Mouse (Mus musculus): Measurements from ENCODE around the gene Camkv.
A peak's percentile ranks its signal among the peaks of the same experiment; 100 is the strongest.

Gene Camkv

DNA sequence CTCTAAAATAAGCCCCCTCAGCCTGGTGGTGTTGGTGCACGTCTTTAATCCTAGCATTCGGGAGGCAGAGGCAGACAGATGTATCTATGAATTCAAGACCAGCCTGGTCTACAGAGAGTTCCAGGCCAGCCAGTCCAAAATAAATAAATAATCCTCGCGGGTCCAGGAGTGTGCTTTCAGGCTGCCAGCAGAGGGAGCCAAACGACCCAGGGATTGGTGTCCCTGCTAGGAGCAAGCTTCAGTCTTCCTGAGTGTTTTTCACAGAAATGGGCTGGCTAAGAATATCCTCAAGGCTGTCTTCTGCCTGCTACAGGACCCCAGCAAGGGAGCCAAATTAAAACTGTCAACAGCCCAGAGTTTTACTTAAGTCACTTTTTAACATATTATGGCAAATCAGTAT is 28.2 kb downstream of the Camkv start:
- no peak for DNase-seq (ENCODE audit: low spot score)

DNA sequence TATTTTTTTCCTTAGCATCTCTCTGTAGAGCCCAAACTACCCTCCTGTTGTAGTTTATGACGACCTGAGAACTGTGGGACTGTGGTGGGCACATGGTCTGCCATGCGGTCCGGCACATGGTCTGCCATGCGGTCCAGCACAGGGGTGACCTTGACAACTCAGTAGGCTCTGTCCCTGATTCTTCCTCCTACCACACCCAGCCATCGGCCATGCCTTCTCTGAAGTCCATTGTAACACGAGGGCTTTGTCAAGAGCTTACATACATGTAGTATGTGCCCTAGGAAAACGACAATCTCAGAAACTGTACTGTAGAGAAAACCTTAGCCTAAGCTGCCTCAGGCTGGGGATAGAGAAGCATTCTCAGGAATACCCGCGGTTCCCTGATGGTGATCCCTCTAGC is 29.2 kb downstream of the Camkv start:
- DNase-seq (ENCODE audit: low spot score): no peak

DNA sequence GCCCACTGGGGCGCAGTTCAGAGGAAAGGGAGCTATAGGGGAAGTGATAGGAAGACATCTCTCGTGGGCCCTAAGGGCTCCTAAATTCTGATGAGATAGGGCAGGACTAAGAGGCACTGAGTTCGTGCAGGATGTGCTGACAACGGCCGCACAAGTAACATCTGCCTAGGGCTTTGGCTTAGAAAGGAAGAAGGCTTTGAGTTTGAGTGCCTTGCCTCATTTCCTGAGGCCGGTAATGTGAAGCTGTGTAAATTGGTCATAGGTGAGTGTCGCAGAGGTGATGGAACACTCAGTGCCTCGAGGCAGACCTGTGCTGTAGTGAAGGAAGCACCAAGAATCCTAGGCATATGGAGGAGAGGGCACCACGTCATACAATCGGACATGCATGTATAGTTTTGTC is 31.2 kb downstream of the Camkv start:
- no peak for DNase-seq (ENCODE audit: low spot score)

DNA sequence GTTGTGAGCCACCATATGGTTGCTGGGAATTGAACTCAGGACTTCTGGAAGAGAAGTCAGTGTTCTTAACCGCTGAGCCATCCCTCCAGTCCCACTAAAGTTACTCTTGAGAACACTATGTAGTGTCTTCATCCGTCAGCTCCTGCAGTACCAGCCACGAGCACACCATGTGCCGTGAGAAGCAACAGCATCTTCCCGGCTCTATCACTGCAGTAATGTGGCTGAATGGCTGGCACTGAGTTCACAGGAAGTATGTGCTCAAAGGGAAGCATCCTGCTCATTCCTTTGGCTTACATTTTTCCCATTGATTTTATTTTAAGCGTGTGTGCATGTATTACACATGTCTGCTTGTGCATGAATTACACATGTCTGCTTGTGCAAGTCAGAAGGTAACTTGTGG is 32.0 kb downstream of the Camkv start:
- no peak for DNase-seq (ENCODE audit: low spot score)

DNA sequence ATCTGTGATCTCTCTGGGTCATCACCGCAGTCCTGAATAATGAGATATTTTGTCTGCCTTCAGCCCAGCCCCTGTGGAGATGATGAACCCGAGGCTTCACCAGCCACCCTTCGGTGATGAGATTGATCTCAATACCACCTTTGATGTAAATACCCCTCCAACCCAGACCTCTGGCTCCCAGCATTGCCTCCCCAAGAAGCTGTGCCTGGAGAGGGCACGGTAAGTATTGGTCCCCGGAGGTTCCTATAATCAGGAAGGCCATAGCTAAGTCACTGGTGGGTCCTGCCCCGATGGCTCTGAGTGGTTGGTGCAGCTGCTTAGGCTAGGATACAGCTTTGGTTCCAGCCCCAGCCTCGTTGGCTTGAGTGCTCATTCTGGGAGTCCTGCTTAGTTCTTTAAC is 33.1 kb downstream of the Camkv start:
- no peak for DNase-seq (ENCODE audit: low spot score)

DNA sequence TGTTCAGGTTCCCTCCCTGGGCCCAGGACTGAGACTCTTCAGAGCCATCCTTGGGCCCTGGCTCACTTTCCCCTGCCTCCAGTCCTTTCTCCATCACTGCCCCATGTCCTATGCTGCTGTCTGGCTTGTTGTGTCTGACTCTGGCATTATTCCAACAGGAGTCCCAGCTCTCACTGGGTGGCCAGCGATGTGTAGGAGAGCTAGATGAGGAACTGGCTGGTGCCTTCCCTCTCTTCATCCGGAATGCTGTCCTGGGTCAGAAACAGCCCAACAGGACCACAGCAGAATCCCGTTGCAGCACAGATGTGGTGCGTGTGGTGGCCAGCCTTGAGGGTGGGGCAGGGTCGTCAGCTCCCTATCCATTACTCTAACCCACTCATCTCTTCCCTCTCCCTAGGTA is 34.8 kb downstream of the Camkv start:
- no peak for DNase-seq (ENCODE audit: low spot score)

DNA sequence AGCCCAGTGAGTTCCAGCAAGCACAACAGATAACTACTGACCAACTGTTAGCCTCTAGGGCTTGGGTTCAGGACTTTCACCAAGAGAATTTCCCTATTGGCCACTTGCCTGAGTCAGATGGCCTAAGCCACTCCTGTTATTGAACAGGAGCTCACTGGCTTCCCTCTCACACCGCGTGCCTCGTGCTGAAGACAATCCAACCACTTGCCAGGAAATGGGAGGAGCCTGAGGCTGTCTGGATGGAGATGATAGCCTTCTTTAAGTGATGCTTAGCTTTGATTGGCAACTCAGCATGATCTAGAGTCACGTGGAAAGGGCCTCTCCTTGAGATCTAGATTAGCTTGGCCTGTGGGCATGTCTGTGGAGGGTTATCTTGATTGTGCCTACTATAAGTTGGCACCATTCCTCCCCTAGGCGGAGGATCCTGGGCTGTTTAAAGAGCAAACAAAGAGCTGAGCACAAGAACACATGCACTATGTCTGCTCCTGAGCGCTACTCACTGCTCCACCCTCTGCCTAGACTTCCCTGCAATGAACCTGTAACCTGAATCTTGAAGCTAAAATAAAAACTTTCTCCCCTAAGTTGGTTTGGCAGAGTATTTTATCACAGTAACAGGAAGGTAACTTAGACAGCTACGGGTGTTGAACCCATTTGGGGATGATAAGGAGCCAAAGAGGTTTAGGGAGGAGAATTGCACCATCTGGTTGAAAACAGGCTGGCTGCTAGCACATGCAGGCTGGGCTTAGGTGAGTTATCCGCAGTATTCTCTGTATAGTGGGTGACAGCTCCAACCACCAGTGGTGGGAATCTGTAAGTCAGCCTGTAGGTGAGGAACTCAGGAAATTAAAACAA is 36.4 kb downstream of the Camkv start:
- no peak for DNase-seq (ENCODE audit: low spot score)

DNA sequence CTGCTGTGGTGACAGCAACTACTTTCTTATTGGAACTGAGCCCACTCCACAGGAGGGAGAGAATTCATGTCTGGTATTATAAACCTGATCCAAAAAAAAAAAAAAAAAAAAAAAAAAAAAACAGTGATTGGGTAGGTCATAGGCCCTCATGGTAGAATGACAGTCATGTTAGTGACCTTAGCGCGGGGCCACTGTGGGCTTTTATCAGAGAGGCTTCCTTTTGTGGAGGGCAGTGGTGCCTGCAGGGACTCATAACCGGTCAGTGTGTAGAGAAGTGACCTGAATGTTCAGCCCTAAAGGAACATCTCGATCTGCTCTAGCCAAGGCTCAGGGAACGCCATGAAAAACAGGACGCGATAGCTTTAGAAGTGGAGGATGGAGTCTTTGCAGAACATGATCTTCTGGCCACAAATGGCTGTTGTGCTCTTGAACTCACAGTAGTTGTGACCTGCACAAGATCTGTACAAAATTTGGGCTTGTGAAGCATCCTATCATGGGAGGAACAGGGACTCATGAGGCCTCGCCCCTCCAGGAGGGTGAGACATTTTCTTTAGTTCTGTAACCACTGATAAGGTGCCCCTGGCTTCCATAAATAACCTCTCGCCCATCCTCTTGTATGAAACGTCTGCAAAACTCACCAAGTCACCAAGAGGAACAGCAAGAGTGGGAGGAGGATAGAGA is 39.2 kb downstream of the Camkv start:
- no peak for DNase-seq (ENCODE audit: low spot score)

DNA sequence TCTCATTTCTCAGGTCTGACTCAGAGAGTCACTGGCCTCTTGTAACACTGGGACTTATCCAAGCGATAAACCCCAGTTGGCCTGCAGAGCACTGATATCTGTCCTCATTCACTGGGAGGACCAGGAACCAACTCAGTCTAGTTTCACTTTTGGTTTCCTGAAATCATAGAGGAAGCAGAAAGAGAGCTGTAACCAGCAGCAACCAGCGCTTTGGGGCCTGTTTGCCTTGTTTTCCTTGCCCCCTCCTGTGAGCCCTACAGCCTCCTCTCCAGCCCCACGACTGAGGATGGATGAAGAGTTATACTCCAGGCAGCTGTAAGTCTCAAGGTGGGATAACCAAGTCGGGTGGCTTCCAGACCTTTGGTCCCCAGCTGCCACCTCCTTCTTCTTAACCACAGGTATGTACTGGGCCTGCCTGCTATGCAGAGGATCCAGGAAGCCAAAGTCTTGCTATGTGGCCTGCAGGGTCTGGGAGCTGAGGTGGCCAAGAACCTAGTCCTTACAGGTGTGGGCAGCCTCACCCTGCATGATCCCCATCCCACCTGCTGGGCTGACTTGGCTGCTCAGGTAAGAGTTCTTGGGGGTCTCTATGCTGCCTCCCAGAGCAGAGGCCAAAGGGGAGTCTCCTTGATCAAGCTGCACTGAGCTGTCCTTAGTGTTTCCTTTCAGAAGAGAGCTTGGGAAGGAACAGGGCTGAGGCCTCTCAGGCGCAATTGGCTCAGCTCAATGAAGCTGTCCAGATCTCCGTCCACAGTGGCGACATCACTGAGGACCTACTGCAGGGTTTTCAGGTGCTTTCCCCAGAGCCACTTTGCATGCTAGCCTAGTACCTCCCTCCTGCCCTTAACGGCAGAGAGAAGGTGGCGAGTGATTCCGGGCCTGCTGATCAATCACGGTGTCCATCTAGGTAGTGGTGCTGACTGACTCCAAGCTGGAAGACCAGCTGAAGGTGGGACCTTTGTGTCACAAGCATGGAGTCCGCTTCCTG is 40.2 kb downstream of the Camkv start, which contains the start of gene Uba7:
Uba7 (plus strand) TSS at position 107 of the 988 bp plus-strand sequence.
- DNase-seq (ENCODE audit: low spot score): no peak

DNA sequence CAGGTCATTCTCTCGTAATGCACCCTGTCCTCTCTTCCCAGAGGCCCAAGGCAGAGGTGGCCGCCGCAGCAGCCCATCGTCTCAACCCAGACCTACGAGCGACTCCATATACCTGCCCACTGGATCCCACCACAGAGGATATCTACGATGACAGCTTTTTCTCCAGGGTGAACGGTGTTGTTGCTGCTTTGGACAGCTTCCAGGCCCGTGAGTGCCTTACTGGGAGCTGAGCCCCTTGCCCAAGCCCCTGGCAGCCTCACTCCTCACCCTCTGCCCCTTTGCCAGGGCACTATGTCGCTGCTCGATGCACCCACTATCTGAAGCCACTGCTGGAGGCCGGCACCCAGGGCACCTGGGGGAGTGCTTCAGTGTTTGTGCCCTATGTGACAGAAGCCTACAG is 43.3 kb downstream of the Camkv start:
- DNase-seq (ENCODE audit: low spot score): no peak

DNA sequence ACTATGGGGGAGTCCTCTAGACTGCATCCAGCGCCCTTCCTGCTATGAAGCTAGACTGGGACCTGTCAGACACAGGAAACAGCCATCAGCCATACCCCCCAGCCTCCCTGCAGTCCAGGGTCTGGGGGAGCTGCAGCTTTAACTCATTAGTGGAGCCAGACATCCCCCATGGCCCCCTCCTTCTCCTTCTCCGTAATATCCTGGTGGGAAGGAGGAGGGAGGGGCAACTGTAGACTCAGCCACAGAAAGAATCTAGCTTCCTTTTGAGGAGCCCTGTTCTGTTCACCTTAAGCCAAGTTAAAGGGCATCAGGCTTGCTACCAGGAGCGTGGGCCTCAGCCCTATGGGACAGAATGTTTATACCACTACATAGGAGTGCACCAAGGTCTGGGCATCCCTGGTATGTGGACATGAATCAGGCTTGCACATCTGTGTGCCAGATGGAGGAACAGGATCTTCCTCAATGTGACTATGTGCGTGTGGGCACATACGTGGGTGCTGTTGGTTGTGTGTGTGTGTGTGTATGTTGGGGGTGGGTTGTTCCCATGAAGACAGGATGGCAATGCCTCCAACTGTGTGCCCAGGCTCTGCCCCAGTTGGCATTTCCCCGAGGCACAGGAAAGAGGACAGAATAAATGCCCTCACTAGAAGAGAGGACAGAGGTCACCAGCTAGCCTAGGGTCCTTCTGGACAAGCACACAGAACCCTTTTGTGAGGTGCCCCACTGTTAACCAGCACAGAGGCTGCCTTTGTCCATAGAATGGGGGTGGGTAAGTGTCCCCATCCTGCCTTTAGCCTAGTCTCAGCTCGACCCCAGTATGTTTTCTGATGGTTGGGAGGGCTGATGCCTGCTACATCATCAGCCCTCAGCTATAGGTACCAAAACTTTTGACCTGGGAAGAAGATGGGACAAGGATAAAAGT is 46.5 kb downstream of the Camkv start:
- DNase-seq (ENCODE audit: low spot score): no peak

DNA sequence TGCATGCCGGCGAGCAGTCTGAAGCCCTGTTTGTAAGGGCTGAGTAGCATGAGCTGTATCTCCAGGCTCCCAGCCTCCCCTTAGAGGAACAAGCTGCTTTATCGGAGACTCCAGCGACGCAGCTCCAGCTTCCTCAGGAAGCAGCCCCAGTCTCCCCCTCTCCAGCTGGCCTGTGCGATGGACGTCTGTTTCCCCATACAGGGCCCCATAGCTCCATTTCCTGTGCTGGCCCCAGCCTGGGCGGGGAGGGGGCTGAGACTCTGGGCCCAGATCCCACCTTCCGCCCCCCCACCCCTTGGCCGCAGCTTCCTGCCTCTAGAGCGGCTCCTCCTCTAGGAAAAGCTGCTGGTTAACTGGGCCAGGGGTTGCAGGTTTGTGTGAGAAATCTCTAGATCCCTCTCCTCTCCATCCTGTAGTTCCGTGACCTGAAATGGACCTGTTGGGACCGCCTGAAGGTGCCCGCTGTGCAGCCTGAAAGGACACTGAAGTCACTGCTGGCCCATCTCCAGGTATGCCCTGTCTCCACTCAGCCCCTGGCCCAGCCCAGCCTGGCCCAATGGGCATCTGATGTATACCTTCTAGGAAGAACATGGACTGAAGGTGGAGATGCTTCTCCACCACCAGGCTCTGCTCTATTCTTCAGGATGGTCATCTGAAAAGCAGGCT is 47.3 kb downstream of the Camkv start, which contains the start of gene Gm20661:
Gm20661 (plus strand) TSS at position 378 of the 666 bp plus-strand sequence.
- no peak for DNase-seq (ENCODE audit: low spot score)

DNA sequence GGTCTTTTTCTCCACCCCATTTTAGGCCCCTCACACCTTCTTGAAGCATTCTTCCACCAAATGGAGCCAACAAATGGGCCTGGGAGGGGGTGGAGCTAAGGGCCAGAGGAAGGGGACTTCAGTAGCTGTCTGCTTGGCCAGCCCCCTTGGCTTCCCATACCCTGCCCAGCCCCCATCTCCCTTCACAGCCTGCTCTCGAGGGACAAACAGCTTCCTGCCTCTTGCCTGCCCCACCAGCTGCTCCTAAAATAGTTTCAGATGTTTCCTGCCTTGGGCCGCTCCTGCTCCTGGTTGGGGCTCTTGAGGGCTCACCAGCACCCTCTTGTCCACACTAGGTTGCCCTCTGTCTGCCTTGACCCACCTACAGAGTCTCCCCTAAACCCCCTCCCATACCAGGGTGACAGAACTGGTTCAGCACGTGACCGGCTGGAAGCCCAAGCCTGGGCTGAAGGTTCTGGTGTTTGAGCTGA is 48.0 kb downstream of the Camkv start:
- no peak for DNase-seq (ENCODE audit: low spot score)

DNA sequence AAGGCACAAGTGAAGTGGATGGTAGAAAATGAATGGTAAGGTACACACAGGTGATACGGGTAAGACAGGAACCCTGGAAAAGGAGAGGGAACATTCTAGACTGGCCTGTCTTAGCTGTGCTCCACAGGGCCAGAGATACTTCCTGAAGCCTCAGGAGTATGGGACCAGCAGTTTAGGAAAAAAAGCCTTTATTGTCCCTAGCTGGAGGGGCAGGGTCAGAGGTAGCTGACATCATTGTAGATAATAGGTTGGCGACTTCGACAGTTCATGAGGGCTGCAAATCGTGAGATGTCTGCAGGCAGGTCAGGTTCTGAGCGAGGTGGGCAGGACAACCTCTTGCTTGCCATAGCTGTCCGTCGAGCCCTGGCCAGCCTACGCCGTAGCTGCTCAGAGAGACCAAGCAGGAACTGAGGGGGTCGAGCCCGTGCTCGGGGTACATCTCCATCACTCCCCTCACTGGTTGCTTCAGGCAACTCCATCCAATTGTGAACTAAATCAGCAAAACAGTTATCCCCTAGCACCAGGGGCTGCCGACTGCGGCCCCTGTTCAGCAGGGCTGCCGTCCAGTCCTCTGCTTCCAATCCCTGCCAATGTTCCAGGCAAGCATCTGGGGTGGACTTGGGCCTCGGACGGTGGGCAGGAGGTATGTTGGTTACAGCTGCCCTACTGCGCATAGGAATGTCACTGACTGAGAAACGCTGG is 48.7 kb downstream of the Camkv start:
- DNase-seq (ENCODE audit: low spot score): no peak

DNA sequence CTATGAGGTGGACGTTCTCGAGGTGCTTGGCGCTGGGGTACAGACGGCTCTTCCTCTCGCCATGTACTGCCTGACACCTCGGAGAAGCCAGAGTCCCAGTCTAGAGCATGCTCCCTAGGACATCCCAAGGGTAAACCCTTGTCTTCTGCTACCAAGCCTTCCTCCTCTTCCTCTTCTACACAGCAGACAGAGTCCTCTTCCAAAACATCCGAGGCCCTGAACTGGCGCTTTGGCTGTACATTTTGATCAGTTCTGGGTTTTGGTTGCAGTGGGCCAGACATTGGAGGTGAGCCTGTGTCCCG is 49.2 kb downstream of the Camkv start:
- DNase-seq (ENCODE audit: low spot score): no peak

DNA sequence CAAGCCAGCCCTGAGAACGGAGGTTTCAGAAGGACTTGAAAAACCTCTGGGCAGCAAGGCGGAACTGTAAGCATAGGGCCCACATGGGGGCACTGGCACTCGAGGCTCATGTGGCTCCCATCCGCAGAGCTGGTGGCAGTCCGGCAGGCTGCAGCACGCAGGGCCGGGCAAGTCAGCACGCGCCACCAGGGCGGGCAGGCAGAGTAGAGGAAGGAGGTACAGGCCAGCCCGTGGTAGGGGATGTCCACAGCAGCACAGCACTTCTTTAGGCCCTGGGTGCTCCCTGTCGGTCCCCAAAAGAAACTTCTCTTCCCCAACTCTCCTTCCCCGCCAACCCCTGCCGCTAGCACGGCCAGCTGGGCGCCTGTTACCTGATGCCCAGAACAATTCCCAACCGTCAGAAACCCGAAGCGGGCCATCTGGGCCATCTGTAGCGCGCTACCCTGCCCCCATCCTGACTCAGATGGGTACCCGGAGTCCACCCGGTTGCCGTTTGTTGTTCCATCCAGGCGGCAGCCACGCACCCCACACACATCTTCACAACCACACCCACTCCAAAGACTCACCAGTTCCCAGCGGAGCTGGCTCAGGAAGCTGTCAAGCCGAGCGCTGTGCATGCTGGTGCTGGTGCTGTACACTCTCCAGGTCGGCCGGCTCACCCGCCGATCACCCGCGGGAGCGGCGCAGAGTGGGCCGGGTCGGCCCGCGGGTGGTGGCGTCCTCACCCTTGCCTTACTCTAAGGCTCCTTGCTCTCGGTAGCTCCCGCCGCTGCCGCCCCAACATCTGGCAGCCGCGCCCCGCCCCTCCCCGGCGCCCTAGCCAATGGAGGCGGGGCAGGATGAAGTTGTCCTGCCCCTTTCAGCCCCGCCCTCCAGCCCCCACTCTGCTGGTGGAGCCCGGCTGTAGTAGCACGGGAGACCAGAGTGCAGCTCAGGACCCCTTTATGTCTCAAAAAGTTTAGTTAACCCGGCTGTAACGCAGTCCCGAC is 50.0 kb downstream of the Camkv start, which contains the start of gene Inka1:
Inka1 (minus strand) TSS at position 749 of the 989 bp plus-strand sequence.
- peak; percentile 42 for DNase-seq (ENCODE audit: low spot score)

DNA sequence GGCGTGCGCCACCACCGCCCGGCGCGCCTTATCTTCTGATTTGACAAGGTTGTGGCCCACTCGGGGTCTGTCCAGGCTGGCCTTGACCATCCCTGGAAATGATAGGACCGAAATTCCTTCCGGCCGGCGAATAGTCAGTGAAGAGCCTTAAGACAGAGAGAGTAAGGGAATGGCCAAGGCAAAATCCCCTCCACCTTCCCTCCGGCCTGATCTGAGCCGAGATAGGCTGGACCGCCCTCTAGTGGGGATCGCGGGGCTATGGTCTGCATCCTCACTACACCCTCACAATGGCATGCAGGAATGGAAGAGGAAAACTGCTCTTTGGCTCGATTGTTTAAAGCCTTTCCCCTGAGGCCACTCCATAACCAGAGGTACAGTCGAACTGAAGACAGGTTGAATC is 50.9 kb downstream of the Camkv start:
- DNase-seq (ENCODE audit: low spot score): no peak

DNA sequence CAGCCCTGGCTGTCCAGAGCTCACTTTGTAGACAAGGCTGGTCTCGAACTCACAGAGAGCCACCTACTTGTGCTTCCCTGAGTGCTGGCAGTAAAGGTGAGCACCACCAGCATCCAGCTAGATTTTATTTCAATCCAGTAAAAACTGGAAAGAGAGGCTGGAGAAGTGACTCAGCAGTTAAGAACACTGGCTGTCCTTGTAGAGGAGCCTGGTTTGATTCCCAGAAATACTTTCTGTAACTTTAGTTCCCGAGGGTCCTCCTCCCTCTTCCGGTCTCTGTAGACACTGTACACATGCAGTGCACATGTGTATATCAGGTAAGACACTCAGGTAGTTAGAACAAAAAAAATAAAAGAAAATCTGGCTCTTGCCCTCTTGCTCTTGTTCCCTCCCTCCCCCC is 52.5 kb downstream of the Camkv start:
- no peak for DNase-seq (ENCODE audit: low spot score)

DNA sequence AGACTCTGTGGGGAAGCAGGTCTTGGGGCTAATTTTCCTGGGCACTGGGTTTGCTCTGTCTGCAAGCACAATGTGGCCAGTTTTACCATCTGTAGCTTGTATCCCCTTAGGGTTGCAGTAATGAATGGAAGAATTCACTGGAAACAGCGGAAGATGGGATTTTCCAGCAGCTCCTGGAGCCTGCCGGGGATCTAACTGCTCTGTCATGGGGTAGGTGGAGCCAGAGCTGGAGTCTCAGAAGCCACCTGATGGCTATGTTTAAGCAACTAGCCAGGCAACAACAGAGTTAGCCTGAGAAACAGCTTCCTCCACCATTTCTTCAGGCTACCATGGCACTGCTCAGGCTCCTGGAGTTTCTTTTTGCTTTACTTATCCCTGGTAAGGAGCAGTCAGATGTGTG is 56.7 kb downstream of the Camkv start, which contains the start of gene Cdhr4:
Cdhr4 (plus strand) TSS at position 301 of the 400 bp plus-strand sequence.
- DNase-seq (ENCODE audit: low spot score): no peak

Measured in urinary bladder, postnatal 10 days (tissue).